Mouse (Mus musculus) mesoderm, embryonic 11.5 days (tissue): ENCODE results near the gene Skint1.
"Not testable (repeated sequence)": the region's sequence is repeated elsewhere in the genome, so short reads cannot be mapped to it uniquely, and the experiment has no call there.

ENCODE experiments used
- DNase-seq: peaks from one replicate; pipeline ENCODE4 v3.0.0-alpha.2; 2012; ENCODE audit warnings: low read depth, low spot score

The Skint1 gene

DNA sequence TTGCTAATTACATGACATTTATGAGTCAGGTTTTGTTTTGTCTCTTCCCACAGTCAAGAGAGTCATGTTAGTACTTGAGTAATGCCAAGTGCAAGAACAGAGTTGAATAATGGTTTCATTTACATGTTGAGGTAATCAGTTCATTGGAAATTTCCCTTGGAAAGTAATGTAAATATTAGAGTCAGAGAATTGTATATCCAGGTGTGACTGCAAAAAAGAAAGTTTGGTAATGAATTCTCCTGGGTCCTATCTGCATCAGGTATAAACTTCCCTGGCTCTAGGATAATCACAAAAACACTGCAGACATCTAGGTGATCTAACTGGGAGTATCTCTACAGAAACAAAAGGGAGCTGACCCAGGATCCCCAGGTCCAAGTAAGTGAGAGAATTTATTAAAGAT lies at the start of gene Skint1:
Gene Skint1, plus strand, starts transcription at position 301 of the 400 bp plus-strand sequence.
- DNase-seq, result no peak

DNA sequence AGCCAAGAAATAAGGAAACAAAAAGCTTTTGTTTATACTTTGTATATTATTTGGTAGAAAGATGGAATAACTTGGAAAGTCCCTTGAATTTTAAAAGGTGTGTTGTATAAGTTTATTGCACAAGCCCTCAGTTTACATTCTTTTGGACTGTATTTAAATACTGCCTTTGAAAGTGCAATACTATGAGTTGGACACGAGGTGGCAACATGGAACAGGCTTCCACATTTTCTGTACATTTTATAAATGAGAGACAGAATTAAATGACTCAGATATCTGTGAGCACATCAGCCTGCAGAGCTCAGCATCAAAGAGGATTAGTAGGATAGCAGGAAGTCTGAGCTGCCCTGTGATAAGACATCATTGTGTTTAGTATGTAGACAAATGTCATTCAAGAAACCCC lies 44.8 kb upstream of the Skint1 start:
- peak; percentile 6 for DNase-seq

DNA sequence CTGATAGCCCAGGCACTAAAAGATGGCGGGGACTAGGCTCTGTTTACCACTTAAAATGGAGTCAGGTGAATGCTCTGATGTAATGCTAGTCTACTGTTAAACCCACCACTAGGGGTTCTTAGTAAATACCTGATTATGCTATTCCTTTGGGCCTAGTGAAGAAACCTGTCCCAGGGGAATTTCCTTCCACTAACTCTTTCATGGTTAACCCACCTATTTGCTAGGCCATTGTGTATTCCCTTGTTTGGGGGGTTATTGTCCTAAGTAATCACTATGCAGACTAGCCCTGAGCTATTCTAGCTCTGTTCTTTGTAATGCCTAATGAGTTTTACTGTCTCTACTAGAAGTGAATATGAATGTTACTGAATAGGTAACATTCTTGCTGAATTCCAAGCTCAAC lies 42.8 kb upstream of the Skint1 start:
- DNase-seq, result not testable (repeated sequence)

DNA sequence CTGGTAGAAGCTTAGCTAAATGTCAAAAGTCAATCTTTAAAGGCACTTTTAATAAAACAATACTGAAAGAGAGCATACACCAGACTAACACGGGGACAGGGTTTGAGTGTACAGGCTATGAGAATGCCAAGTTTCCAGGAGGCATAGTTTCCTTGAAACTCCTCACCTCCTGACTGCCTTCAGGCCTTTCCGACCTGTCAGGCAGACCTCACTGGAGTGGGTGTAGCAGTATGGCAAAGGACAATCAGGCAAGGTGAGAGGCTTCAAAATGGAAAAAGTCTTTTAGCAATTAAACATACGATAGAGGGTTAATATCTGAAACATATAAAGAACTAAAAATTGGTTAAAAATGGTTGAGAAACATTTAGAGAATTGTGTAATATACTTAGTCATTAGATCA lies 42.4 kb upstream of the Skint1 start:
- DNase-seq, result no peak

DNA sequence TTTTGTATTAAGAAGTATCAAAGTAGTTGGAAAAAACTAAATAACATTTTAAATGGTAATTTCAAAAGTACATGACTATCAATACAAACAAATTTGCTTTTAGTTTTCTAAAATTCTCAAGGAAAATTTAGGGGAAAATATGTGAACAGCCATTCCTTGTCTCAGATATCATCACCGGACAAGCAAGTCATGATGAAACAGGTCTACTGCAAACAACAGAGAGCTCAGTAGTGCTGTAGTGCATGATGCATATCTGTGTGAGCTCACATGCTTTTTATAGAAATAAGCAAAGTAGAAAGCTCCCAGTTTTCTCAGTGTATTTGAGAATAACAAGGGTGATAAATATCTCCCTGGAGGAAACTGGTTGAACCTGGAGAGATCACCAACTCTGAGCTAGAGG lies 33.4 kb upstream of the Skint1 start, which contains the start of gene Skint7:
Gene Skint7, plus strand, starts transcription at position 301 of the 400 bp plus-strand sequence.
- DNase-seq, result no peak

DNA sequence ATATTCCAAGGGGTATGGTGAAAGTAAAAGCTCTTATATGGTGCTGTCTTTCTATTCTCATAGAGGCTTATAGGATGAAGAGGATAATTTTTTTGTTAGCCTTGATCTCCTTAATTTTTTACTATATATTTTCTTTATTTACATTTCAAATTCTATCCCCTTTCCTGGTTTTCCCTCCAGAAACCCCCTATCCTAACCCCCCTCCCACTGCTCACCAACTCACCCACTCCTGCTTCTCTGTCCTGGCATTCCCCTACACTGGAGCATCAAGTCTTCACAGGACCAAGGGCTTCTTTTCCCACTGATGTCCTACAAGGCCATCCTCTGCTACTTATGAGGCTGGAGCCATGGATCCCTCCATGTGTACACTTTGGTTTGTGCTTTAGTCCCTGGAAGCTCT lies 65.6 kb downstream of the Skint1 start, which contains the start of gene Skint4:
Gene Skint4, plus strand, starts transcription at position 301 of the 400 bp plus-strand sequence.
- DNase-seq, result no peak
